Mouse (Mus musculus) intestine, postnatal 0 days (tissue): Measurements from ENCODE around the gene Slc39a7. TPM values are rescaled to one million over a fixed set of nuclear protein-coding genes. Genes with fewer than 3 reads are reported as not detected.
A peak's percentile ranks its signal among the peaks of the same experiment; 100 is the strongest.
"Not testable (repeated sequence)": the region's sequence is repeated elsewhere in the genome, so short reads cannot be mapped to it uniquely, and the experiment has no call there.

Experiments used
- ATAC-seq: fragments of 200-750 bp; cut with Nextera tagmentation; 2 replicates; pipeline ENCODE4 v1.8.0; 2017; ENCODE audit warnings: mild to moderate bottlenecking, moderate TSS enrichment, moderate library complexity
- H3K27ac ChIP-seq: fragments of 300-500 bp; sonication (generic); 2 replicates; pipeline ENCODE4 v1.5.1; 2014; ENCODE audit warnings: mild to moderate bottlenecking, low read depth, low read length, moderate library complexity
- H3K27me3 ChIP-seq: fragments of 300-500 bp; sonication (generic); replicated peaks from 2 replicates; pipeline ENCODE4 v1.6.1; 2014; ENCODE audit warnings: low read length, mixed read lengths; ENCODE audit not compliant: control insufficient read depth, insufficient read depth
- H3K36me3 ChIP-seq: fragments of 300-500 bp; sonication (generic); 2 replicates; pipeline ENCODE4 v1.6.1; 2014; ENCODE audit warnings: mild to moderate bottlenecking, moderate library complexity; ENCODE audit not compliant: control insufficient read depth, insufficient read depth
- H3K4me1 ChIP-seq: fragments of 300-500 bp; sonication (generic); replicated peaks from 2 replicates; pipeline ENCODE4 v1.6.1; 2014; ENCODE audit warnings: antibody characterized with exemption, low read length, mixed read lengths; ENCODE audit not compliant: control insufficient read depth, insufficient read depth
- H3K4me2 ChIP-seq: fragments of 300-500 bp; sonication (generic); replicated peaks from 2 replicates; pipeline ENCODE4 v1.6.1; 2014; ENCODE audit warnings: low read depth, mild to moderate bottlenecking, moderate library complexity
- H3K4me3 ChIP-seq: fragments of 300-500 bp; sonication (generic); 2 replicates; pipeline ENCODE4 v1.5.1; 2014; ENCODE audit warnings: low read depth, low read length
- H3K9ac ChIP-seq: fragments of 300-500 bp; sonication (generic); 2 replicates; pipeline ENCODE4 v1.6.1; 2014; ENCODE audit warnings: mild to moderate bottlenecking, low read depth, low read length
- H3K9me3 ChIP-seq: fragments of 300-500 bp; sonication (generic); 2 replicates; pipeline ENCODE4 v1.6.1; 2016; ENCODE audit warnings: mixed run types; ENCODE audit not compliant: control insufficient read depth
- CTCF ChIP-seq: sonication (generic); IDR thresholded peaks from 2 replicates; pipeline ENCODE4 v1.5.1; 2016; ENCODE audit warnings: low read depth, mild to moderate bottlenecking, control low read depth, antibody characterized with exemption, moderate library complexity
- whole genome bisulfite sequencing: fragments of 180-500 bp; shearing (Covaris S2); extraction: QIAGEN DNeasy Blood & Tissue Kit; methylation state at CpG from one replicate; pipeline ENCODE4 v1.1.7; 2014; 5-methylcytosine and 5-hydroxymethylcytosine counted together
- polyA plus RNA-seq: library from polyadenylated mRNA; unstranded; fragments of >200 nt; fragmentation: Nextera tagmentation; extraction: Ambion mirVana; gene quantifications from 2 replicates; pipeline ENCODE4 v1.2.1, GENCODE M21; 2015

Gene Slc39a7
- polyA plus RNA-seq, 1 experiment from 2014 or later, result 99.1 TPM

DNA sequence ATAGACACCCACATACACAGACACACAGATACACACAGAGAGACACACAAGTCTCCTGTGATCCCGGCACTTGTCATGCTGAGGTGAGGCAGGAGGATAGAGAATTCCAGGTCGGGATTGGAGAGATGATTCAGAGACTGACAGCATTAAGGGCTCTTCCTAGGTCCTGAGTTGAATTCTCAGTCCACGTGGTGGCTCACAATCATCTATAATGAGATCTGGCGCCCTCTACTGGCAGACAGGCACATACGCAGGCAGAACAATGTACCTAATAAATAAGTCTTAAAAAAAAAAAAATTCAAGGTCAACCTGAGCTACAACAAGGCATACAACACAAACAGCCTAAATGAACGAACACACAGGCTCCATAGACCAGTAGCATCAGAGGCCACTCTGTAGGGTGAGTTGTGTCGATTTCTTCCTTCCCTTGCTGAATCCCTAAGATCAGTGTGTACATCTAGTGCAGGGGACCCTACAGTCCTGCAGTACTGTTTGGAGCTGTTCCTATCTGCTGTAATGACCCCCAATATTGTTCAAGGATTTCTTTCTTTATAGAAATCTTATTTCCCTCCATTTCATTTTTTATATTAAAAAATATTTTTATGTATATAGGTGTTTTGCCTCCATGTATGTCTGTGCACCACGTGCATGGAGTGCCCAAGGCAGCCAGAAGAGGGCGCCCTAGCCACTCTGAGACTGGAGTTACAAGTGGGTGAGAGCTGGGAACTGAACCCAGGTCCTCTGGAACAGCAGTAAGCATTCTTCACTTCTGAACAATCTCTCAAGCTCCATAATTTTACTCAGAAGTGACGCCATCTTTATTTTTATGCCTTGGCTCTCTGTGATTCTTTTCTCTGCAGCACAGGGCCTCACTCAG is 39.5 kb downstream of the Slc39a7 start:
- Histone ChIP-seq H3K4me1 (no peaks in the 10 kb centered on the region), H3K36me3 (peaks cover 9% of the 10 kb centered on the region; the same call in 1 of the 2 replicates), H3K27ac (no peak overlapping the region), H3K27me3 (no peaks in the 10 kb centered on the region), H3K9me3 (no peaks in the 10 kb centered on the region), H3K4me2 (no peak overlapping the region), H3K4me3 (no peak overlapping the region), H3K9ac (no peak overlapping the region)
- 32% methylated on average over 10 of the region's 10 CpGs for WGBS
- peak; percentile 87 for TF ChIP-seq CTCF
- ATAC-seq, result peak; percentile 35; the same call in 1 of the 2 replicates

DNA sequence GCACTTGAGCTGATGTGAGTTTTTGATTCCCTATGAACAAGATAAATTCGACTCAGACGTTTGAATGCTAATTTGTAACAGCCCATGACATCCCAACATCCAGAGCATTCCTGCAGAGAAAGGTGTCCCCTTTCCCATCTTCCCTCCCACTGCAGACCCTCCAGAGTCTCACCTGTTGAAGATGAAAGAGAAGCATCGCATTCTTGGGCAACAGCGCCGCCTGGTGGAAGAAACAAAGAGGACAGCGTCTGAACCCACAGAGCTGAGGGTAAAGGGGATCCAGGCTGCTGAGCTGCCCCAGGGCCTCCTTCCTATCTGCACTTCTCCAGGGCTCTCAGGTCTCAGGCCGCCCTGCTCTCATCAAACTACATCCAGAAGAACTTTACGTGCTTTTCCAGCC is 49.3 kb downstream of the Slc39a7 start:
- H3K27me3 ChIP-seq, H3K9me3 ChIP-seq, H3K9ac ChIP-seq, H3K36me3 ChIP-seq, H3K27ac ChIP-seq, H3K4me3 ChIP-seq, ATAC-seq, H3K4me1 ChIP-seq: not testable (repeated sequence)
- WGBS, result 10% methylated on average over 8 of the region's 8 CpGs
- TF ChIP-seq CTCF, result peak; percentile 88
- peak overlapping the region; percentile 73; the same call in 1 of the 2 replicates for H3K4me2 ChIP-seq

DNA sequence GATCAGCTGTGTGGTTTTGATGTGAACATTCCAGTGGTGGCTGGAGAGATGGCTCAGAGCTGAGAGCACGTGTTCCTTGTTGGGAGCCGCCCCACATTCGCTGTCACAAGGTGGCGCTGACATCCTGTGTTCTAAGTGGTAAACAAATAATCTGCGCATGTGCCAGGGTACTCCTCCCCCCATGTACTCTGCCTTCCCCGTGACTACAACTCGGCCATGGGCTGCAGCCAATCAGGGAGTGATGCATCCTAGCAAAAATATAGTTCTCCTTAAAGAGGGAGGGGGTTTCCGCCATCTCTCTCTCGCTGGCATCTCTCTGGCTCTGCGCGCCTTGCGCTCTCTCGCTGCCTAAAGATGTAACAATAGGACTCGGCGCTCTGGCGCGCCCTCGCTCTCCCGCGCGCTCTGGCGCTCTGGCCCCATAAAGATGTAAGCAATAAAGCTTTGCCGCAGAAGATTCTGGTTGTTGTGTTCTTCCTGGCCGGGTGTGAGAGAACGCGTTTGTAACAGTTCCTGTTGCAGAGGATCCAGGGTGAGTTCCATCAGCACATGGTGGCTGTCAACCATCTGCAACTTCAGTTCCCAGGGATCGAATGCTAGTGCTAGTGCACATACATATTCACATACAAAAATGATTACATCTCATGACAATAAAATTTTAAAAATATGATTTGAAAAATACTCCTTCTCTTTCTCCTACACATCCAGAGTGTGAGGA is 50.1 kb downstream of the Slc39a7 start:
- H3K4me2 ChIP-seq, result peak overlapping the region; percentile 73
- H3K36me3 ChIP-seq, H3K4me1 ChIP-seq, H3K9me3 ChIP-seq, H3K9ac ChIP-seq, H3K27me3 ChIP-seq: not testable (repeated sequence)
- peak overlapping the region; percentile 71; the same call in 1 of the 2 replicates for H3K27ac ChIP-seq
- peak; percentile 82 for TF ChIP-seq CTCF
- under 1% methylated on average over 27 of the region's 27 CpGs for WGBS
- ATAC-seq, result peak; percentile 50
- peak overlapping the region; percentile 39 for H3K4me3 ChIP-seq

DNA sequence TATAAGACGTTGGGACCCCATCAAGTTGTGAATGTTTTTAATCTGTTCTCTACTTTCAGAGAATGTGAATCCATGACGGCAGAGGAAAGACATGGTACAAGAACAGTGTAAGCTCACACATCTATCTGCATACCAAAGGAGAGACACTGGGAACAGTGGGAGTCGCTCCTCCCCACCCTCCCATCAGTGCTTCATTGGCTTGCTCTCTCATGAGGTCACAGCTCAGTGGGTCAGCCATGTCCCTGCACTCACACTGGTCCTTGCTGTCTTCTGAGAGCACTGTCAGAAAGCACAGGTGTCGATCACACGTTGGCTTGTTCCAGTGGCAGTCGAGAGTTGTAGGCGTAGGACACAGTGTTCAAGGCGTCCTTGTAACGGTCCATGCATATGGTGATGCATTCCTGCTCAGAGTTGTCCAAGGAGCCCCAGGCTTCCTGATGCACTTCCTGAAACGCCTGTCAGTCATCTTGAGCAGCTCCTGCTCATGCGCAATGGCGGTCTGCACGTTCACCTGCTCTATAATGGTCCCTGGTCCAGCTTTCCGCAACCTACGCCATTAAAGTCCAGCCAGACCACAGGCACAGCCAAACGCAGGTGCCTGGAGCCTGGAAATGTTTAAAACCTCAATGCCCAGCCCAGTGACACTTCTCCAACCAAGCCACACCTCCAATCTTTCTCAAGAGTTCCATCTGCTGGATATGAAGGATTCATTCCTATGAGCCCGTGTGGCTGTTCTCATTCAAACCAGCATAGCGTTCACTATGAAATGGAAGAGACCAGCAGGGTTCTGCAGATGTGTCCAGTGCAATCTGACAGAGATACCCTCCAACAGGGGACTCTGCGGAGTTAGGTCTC is 51.1 kb downstream of the Slc39a7 start:
- TF ChIP-seq CTCF, result no peak
- Histone ChIP-seq H3K9ac (no peak overlapping the region), H3K4me3 (no peak overlapping the region), H3K9me3 (no peaks in the 10 kb centered on the region), H3K36me3 (no peaks in the 10 kb centered on the region), H3K27ac (no peak overlapping the region; the same call in 1 of the 2 replicates), H3K4me2 (peak overlapping the region; percentile 73; the same call in 1 of the 2 replicates), H3K4me1 (no peaks in the 10 kb centered on the region; the same call in 1 of the 2 replicates), H3K27me3 (no peaks in the 10 kb centered on the region)
- 75% methylated on average over 19 of the region's 19 CpGs for WGBS
- ATAC-seq, result no peak

DNA sequence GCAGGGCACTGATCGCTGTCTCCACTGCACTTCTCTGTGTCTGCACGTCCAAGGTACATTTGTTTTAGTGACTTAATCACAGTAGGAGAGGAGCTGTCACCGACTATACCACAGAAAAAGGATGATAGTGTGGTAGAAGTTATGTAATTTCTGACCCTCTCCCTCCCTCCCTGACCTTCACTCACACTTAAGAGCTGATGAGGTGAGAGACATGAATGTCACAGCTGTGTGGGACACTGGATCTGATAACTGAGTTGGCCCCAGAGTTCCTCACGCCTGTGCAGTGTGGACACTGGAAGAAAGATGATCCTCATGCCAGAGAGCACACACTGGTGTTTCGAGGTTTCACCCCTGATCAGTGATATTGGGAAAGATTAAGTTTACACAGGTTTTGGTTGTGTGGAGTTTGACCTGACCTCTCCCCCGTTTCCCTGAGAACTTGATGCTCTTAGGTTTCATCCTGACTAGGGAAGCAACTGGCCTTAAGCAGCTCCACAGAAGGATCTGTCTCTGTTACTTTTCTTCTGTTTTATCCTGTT is 51.9 kb downstream of the Slc39a7 start:
- Histone ChIP-seq H3K4me1 (no peaks in the 10 kb centered on the region; the same call in 1 of the 2 replicates), H3K4me3 (no peak overlapping the region), H3K27me3 (no peaks in the 10 kb centered on the region), H3K9me3 (no peaks in the 10 kb centered on the region), H3K36me3 (no peaks in the 10 kb centered on the region), H3K27ac (peak overlapping the region; percentile 82), H3K9ac (no peak overlapping the region), H3K4me2 (peak overlapping the region; percentile 87; the same call in 1 of the 2 replicates)
- 58% methylated on average over 6 of the region's 6 CpGs for WGBS
- TF ChIP-seq CTCF, result no peak
- ATAC-seq, result no peak
